Mouse (Mus musculus): ENCODE measurements at regions not wholly inside any gene's neighbourhood (a gene's known extent, or its start where the extent isn't known, plus 50 kb on each side); places are given as distances from the start of the nearest gene placed in this dataset.

GRCm38 (mm10) chr3:149084861-149085598 lies 94.7 kb upstream of the Adgrl2 start:
- DNase-seq (ENCODE audit: low spot score) (no peak), ATAC-seq (ENCODE audit: low FRiP score, low TSS enrichment) (no peak)
- TF ChIP-seq EP300 (optimal IDR thresholded peaks at IDR 0.05) = no peak
- no peak for TF ChIP-seq CTCF (IDR thresholded peaks at IDR 0.05; ENCODE audit: low read depth)
- no peaks in the 10 kb centered on the region for H3K9me3 ChIP-seq (ENCODE audit: control insufficient read depth, low read length)
- H3K4me2 ChIP-seq (replicated peaks; ENCODE audit: low read depth) = no peak overlapping the region
- no peaks in the 10 kb centered on the region for H3K36me3 ChIP-seq (ENCODE audit: control insufficient read depth, insufficient read depth, low read length)
- H3K27ac ChIP-seq (replicated peaks) = peak overlapping the region; percentile 2; the same call in 1 of the 2 replicates
- no peaks in the 10 kb centered on the region for H3K27me3 ChIP-seq (ENCODE audit: control insufficient read depth, insufficient read depth, low read length)
- no peaks in the 10 kb centered on the region for H3K4me1 ChIP-seq (replicated peaks; ENCODE audit: control insufficient read depth, insufficient read depth)
- no peak overlapping the region for H3K4me3 ChIP-seq (ENCODE audit: low read depth, low read length)
- H3K9ac ChIP-seq (ENCODE audit: low read length) = no peak overlapping the region
- WGBS = 52% methylated on average over 10 of the region's 10 CpGs

- ATAC-seq (ENCODE audit: low FRiP score, low TSS enrichment) (peak; percentile 76), DNase-seq (ENCODE audit: low spot score) (peak; percentile 40)
- H3K4me3 ChIP-seq (ENCODE audit: low read depth, low read length) = no peak overlapping the region
- 22% methylated on average over 11 of the region's 11 CpGs for WGBS
- peak overlapping the region; percentile 36; the same call in 1 of the 2 replicates for H3K27ac ChIP-seq (replicated peaks)
- TF ChIP-seq CTCF (IDR thresholded peaks at IDR 0.05; ENCODE audit: low read depth) = no peak
- TF ChIP-seq EP300 (optimal IDR thresholded peaks at IDR 0.05) = no peak
- no peaks in the 10 kb centered on the region for H3K9me3 ChIP-seq (ENCODE audit: control insufficient read depth, low read length)
- no peaks in the 10 kb centered on the region for H3K36me3 ChIP-seq (ENCODE audit: control insufficient read depth, insufficient read depth, low read length)
- H3K4me1 ChIP-seq (replicated peaks; ENCODE audit: control insufficient read depth, insufficient read depth) = no peaks in the 10 kb centered on the region
- no peak overlapping the region; the same call in 1 of the 2 replicates for H3K9ac ChIP-seq (ENCODE audit: low read length)
- peak overlapping the region; percentile 32; the same call in 1 of the 2 replicates for H3K4me2 ChIP-seq (replicated peaks; ENCODE audit: low read depth)
- H3K27me3 ChIP-seq (ENCODE audit: control insufficient read depth, insufficient read depth, low read length) = no peaks in the 10 kb centered on the region
Measured at GRCm38 (mm10) chr3:149083391-149083790, 93.0 kb upstream of the Adgrl2 start.

GRCm38 (mm10) chr3:149078881-149079280 lies 88.5 kb upstream of the Adgrl2 start:
- Histone ChIP-seq H3K27me3 (ENCODE audit: control insufficient read depth, insufficient read depth, low read length) (no peaks in the 10 kb centered on the region), H3K27ac (replicated peaks) (no peak overlapping the region), H3K4me3 (ENCODE audit: low read depth, low read length) (no peak overlapping the region), H3K9me3 (ENCODE audit: control insufficient read depth, low read length) (no peaks in the 10 kb centered on the region), H3K36me3 (ENCODE audit: control insufficient read depth, insufficient read depth, low read length) (no peaks in the 10 kb centered on the region), H3K4me2 (replicated peaks; ENCODE audit: low read depth) (no peak overlapping the region), H3K4me1 (replicated peaks; ENCODE audit: control insufficient read depth, insufficient read depth) (no peaks in the 10 kb centered on the region), H3K9ac (ENCODE audit: low read length) (no peak overlapping the region)
- no peak for TF ChIP-seq EP300 (optimal IDR thresholded peaks at IDR 0.05)
- DNase-seq (ENCODE audit: low spot score) = no peak
- no peak for ATAC-seq (ENCODE audit: low FRiP score, low TSS enrichment)
- 62% methylated on average over 4 of the region's 4 CpGs for WGBS

GRCm38 (mm10) chr3:149076928-149077551 lies 86.7 kb upstream of the Adgrl2 start:
- H3K27me3 ChIP-seq (ENCODE audit: control insufficient read depth, insufficient read depth, low read length) = no peaks in the 10 kb centered on the region
- ATAC-seq (ENCODE audit: low FRiP score, low TSS enrichment) = peak; percentile 85
- peak; percentile 45 for DNase-seq (ENCODE audit: low spot score)
- H3K9ac ChIP-seq (ENCODE audit: low read length) = no peak overlapping the region
- H3K27ac ChIP-seq (replicated peaks) = no peak overlapping the region; the same call in 1 of the 2 replicates
- no peaks in the 10 kb centered on the region for H3K9me3 ChIP-seq (ENCODE audit: control insufficient read depth, low read length)
- peak overlapping the region; percentile 34 for H3K4me2 ChIP-seq (replicated peaks; ENCODE audit: low read depth)
- no peaks in the 10 kb centered on the region for H3K4me1 ChIP-seq (replicated peaks; ENCODE audit: control insufficient read depth, insufficient read depth)
- 50% methylated on average over 21 of the region's 21 CpGs for WGBS
- H3K36me3 ChIP-seq (ENCODE audit: control insufficient read depth, insufficient read depth, low read length) = no peaks in the 10 kb centered on the region
- H3K4me3 ChIP-seq (ENCODE audit: low read depth, low read length) = no peak overlapping the region
- TF ChIP-seq CTCF (IDR thresholded peaks at IDR 0.05; ENCODE audit: low read depth) = no peak
- peak; percentile 58 for TF ChIP-seq EP300 (optimal IDR thresholded peaks at IDR 0.05)

- H3K9ac ChIP-seq (ENCODE audit: low read length) = no peak overlapping the region
- H3K9me3 ChIP-seq (ENCODE audit: control insufficient read depth, low read length) = no peaks in the 10 kb centered on the region
- no peaks in the 10 kb centered on the region for H3K36me3 ChIP-seq (ENCODE audit: control insufficient read depth, insufficient read depth, low read length)
- no peak for TF ChIP-seq EP300 (optimal IDR thresholded peaks at IDR 0.05)
- no peak for TF ChIP-seq CTCF (IDR thresholded peaks at IDR 0.05; ENCODE audit: low read depth)
- 50% methylated on average over 5 of the region's 5 CpGs for WGBS
- H3K27me3 ChIP-seq (ENCODE audit: control insufficient read depth, insufficient read depth, low read length) = no peaks in the 10 kb centered on the region
- H3K4me3 ChIP-seq (ENCODE audit: low read depth, low read length) = no peak overlapping the region
- H3K4me2 ChIP-seq (replicated peaks; ENCODE audit: low read depth) = no peak overlapping the region
- no peak for ATAC-seq (ENCODE audit: low FRiP score, low TSS enrichment)
- no peaks in the 10 kb centered on the region for H3K4me1 ChIP-seq (replicated peaks; ENCODE audit: control insufficient read depth, insufficient read depth)
- H3K27ac ChIP-seq (replicated peaks) = no peak overlapping the region
- DNase-seq (ENCODE audit: low spot score) = no peak
Measured at GRCm38 (mm10) chr3:149075488-149075851, 85.1 kb upstream of the Adgrl2 start.
